Mouse (Mus musculus): ENCODE data around the gene Hmgcs2.

GRCm38 (mm10) chr3:98334010-98334409, 53.8 kb downstream of the Hmgcs2 start:
- TF ChIP-seq EP300 (IDR thresholded peaks at IDR 0.05; ENCODE audit: insufficient read depth, low read depth, low read length) (no peak), POLR2A (IDR thresholded peaks at IDR 0.05; ENCODE audit: insufficient read depth, low read length) (no peak), CTCF (IDR thresholded peaks at IDR 0.05; ENCODE audit: low read depth, low read length) (no peak)

Measured in ES-Bruce4 (cell line).